Mouse (Mus musculus): ENCODE data around the gene Slc8a3. TPM values are rescaled to one million over a fixed set of nuclear protein-coding genes. Genes with fewer than 3 reads are reported as not detected.

Gene Slc8a3
- total RNA-seq, 4 experiments from 2014 or later, result 27.5 to 29.8 (median 29.1) TPM

Small RNAs within 50 kb of the gene (microRNA-seq; reads per million reads assigned to microRNA genes)
- gene Mir3067, result 0.66 to 1.1 reads per million in 2 experiments

Other genes with a start within 250 kb of the Slc8a3 start
- 1 to 10 TPM; 1.7 to 2.7 (median 2.1) TPM for gene Gm4787, start 46.3 kb upstream of the Slc8a3 start, total RNA-seq (2022)
- 1 to 10 TPM; 2.7 to 3.7 (median 3.0) TPM for gene Adam4, start 88.8 kb upstream of the Slc8a3 start, total RNA-seq (2022)
- gene Cox16, start 151.9 kb upstream of the Slc8a3 start, total RNA-seq (2022), result 10 to 100 TPM; 35.2 to 48.7 (median 39.4) TPM
- gene Gm20498, start 199.7 kb upstream of the Slc8a3 start, total RNA-seq (2022), result 10 to 100 TPM; 40.6 to 45.2 (median 42.0) TPM
- 10 to 100 TPM; 25.9 to 34.2 (median 32.6) TPM for gene Synj2bp, start 199.7 kb upstream of the Slc8a3 start, total RNA-seq (2022)
- gene Adam21, start 235.3 kb upstream of the Slc8a3 start, total RNA-seq (2022), result under 1 TPM; 0.16 to 0.72 (median 0.57) TPM